Mouse (Mus musculus): ENCODE measurements at regions not wholly inside any gene's neighbourhood (a gene's known extent, or its start where the extent isn't known, plus 50 kb on each side); places are given as distances from the start of the nearest gene placed in this dataset.

GRCm38 (mm10) chr19:23044510-23045464, 96.2 kb upstream of the Klf9 start:
- H3K27ac ChIP-seq (ENCODE audit: insufficient read depth, low read length) = no peak overlapping the region
- H3K4me1 ChIP-seq (ENCODE audit: control insufficient read depth, insufficient read depth, low read length) = no peaks in the 10 kb centered on the region
- no peak overlapping the region for H3K4me3 ChIP-seq (ENCODE audit: insufficient read depth, low read length)
- TF ChIP-seq CTCF (IDR thresholded peaks at IDR 0.05; ENCODE audit: borderline replicate concordance, insufficient read depth, low read length) (no peak), POLR2A (IDR thresholded peaks at IDR 0.05; ENCODE audit: low read depth, low read length) (no peak)

DNA sequence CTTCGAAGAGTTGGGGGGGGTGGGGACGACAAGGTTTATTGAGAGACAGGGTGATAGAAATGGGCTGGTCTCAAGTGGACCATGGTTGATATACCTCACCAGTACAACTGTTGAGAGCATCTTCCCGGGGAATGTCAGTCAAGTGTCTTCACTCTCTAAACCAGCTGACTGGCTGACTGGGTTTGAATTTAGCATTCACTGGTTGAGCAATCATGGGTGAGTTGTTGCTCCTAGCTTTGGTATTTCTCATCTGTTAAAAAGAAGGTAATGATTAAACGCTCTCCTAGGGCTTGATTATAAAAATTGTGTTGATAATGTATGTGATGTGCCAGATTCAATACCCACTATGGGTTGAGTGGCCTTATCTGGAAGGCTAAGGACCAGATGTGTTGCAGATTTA, 89.6 kb upstream of the Klf9 start:
- Histone ChIP-seq H3K4me3 (ENCODE audit: insufficient read depth, low read length) (no peak overlapping the region), H3K27ac (ENCODE audit: insufficient read depth, low read length) (no peak overlapping the region), H3K4me1 (ENCODE audit: control insufficient read depth, insufficient read depth, low read length) (no peaks in the 10 kb centered on the region)
- TF ChIP-seq POLR2A (IDR thresholded peaks at IDR 0.05; ENCODE audit: low read depth, low read length) (no peak), CTCF (IDR thresholded peaks at IDR 0.05; ENCODE audit: borderline replicate concordance, insufficient read depth, low read length) (no peak)

DNA sequence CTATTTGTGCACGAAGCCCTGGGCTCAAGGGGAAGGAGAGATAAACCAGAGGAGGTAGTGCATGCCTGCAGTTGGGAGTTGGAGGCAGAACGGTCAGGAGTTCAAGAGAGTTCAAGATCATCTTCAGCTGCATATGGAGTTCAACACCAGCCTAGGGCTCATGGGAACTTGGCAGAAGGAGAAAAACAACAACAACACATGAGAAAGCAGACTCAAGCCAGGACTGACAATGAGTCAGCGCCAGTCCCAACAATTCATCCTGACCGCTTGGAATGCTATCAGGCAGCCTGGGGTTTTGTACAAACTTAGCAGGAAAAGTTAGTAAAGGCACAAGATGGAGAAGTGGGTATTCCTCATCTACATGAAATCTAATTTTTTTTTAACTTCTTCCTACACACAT, 86.6 kb upstream of the Klf9 start:
- no peak overlapping the region for H3K27ac ChIP-seq (ENCODE audit: insufficient read depth, low read length)
- TF ChIP-seq CTCF (IDR thresholded peaks at IDR 0.05; ENCODE audit: borderline replicate concordance, insufficient read depth, low read length) (no peak), POLR2A (IDR thresholded peaks at IDR 0.05; ENCODE audit: low read depth, low read length) (no peak)
- no peaks in the 10 kb centered on the region for H3K4me1 ChIP-seq (ENCODE audit: control insufficient read depth, insufficient read depth, low read length)
- H3K4me3 ChIP-seq (ENCODE audit: insufficient read depth, low read length) = no peak overlapping the region

DNA sequence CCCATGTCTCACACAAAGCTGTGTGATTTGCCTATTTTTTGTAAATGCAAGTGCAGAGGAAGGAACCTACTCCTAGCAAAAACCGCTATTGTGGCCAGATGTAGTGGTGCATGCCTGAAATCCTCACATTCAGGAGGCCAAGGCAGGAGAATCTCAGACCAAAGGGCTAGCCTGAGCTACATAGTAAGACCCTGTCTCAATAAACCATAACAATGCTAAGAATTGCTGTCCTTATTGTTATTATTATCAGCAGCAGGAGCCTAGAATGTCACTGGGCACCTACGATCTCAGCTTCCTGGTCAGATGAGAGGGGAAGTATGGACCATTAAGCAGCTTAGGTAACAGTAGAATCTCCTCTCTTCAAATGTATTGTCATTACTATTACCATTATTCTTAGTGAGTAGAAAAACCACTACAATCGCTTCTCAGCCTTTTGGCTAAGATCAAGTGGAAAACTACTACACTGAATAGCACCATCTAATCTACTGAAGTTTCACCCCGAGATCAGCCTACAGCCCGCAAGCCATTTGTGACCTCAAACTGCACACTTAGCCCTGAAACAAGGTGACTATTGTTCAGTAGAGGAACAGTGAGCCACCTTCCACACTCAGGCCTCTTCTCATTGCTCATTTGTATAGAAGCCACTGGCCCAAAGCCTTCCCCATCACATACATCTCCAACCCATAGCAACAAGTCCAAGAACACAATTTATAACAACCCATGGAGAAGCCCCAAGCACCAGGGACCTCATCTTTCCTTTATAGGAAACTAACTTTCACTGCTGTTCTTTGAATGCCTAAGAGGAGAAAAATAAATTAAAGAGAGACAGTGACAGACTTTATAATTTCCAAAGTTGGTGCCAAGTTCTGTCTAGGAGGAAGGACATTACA, 84.9 kb upstream of the Klf9 start:
- no peaks in the 10 kb centered on the region for H3K4me1 ChIP-seq (ENCODE audit: control insufficient read depth, insufficient read depth, low read length)
- H3K27ac ChIP-seq (ENCODE audit: insufficient read depth, low read length) = no peak overlapping the region
- TF ChIP-seq CTCF (IDR thresholded peaks at IDR 0.05; ENCODE audit: borderline replicate concordance, insufficient read depth, low read length) (no peak), POLR2A (IDR thresholded peaks at IDR 0.05; ENCODE audit: low read depth, low read length) (no peak)
- H3K4me3 ChIP-seq (ENCODE audit: insufficient read depth, low read length) = no peak overlapping the region

DNA sequence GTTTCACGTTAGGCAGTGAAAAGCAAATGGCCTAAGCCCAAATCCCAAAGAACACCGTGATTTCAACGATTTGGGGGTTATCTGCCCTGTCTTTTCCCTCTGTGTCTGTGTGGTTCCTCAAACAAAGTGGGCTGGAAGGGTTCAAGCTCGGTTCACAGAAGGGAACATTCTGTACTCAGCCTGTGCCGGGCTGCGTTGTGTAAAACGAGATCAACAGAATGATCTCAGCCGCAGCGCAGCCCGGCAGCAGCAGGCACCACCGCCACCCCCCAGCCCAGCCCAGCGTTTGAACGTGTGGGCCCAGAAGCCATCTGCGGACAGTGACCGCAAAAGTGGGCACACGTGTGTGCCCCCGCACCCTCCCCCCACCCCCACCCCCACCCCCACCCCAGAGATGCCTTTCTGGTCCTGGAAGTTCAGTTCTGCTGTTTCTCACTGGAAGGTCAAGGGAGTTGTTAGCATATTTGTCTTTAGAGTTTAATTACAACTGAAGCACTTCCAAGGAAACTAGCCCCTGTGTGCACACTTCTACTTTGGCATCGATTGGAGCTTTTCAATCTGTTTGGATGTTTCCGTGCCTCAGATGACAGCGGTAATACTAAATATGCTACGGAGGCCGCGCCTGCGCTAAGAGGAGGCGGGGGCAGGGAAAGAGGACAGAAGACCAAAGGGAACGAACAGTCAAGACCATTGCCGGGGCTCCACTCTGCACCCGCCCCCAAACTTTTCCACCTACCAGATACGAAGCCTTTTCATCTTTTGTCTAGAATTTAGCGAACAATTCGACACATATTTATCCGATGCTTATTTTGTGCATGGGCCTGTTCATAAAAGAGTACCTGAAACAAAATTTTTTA, 83.9 kb upstream of the Klf9 start:
- H3K4me3 ChIP-seq (ENCODE audit: insufficient read depth, low read length) = no peak overlapping the region
- H3K27ac ChIP-seq (ENCODE audit: insufficient read depth, low read length) = 0 out of 2 replicates have a peak overlapping the region, but pooled peaks have one; percentile 4

DNA sequence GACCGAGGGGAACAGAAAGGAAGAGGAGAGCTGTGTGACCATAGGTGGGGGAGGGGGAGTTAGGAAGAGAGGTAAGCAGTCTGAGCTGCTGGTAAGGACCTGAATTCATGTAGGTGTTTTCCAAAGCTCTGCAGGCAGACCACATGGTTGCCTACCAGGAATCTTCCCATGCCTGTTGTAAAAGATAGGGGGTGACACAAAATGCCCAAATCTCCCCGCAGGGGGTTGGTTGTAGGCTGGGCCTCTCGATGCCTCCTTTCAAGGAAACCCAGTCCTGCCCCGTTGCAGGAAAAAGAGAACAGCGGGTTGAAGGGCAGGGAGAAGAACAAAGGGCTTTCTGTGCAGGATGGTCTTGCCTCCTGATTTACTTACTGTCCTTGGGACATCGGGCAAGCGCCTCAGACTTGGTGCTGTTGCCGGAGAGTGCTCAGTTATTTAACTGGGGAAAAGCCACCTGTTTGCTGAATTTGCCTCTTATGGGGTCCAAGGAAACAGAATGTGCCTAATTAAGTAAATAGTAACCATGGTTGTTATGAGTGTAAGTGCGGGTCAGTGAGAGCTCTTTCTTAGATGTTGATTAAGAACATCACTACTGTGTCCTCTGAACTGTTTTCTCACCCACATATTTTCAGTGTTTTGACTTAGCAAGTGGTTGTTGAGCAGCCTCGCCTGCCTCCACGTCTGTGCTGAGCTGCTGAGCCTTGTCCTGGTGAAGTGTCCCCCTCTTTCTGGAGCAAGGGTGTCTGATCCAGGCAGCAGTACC, 83.1 kb upstream of the Klf9 start:
- H3K4me1 ChIP-seq (ENCODE audit: control insufficient read depth, insufficient read depth, low read length) = no peaks in the 10 kb centered on the region
- H3K4me3 ChIP-seq (ENCODE audit: insufficient read depth, low read length) = no peak overlapping the region
- no peak overlapping the region for H3K27ac ChIP-seq (ENCODE audit: insufficient read depth, low read length)
- no peak for TF ChIP-seq CTCF (IDR thresholded peaks at IDR 0.05; ENCODE audit: borderline replicate concordance, insufficient read depth, low read length)
- no peak for TF ChIP-seq POLR2A (IDR thresholded peaks at IDR 0.05; ENCODE audit: low read depth, low read length)

More for the DNA sequence above, 83.9 kb upstream of the Klf9 start:
- TF ChIP-seq POLR2A (IDR thresholded peaks at IDR 0.05; ENCODE audit: low read depth, low read length) (peak; percentile 51), CTCF (IDR thresholded peaks at IDR 0.05; ENCODE audit: borderline replicate concordance, insufficient read depth, low read length) (no peak)
- no peaks in the 10 kb centered on the region for H3K4me1 ChIP-seq (ENCODE audit: control insufficient read depth, insufficient read depth, low read length)

DNA sequence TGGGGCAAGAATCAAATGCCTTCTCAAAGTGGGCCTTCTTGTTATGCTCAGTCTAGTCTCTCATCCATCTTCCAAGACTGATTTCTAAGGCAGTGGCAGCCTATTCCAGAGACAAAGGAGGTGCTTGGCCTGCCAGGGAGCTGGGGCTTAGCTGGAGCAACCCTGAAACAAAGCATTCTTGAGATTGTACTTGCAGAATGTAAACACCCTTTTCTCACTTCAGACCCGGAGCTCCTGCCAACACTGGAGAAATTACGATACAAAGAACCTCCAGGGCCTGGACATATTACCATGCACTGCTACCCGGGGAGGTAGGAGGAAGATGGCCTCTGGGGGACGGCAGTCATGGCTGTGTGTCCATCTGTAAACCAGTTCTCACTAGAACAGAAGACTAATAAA, 82.5 kb upstream of the Klf9 start:
- Histone ChIP-seq H3K4me3 (ENCODE audit: insufficient read depth, low read length) (no peak overlapping the region), H3K27ac (ENCODE audit: insufficient read depth, low read length) (no peak overlapping the region), H3K4me1 (ENCODE audit: control insufficient read depth, insufficient read depth, low read length) (no peaks in the 10 kb centered on the region)
- TF ChIP-seq CTCF (IDR thresholded peaks at IDR 0.05; ENCODE audit: borderline replicate concordance, insufficient read depth, low read length) = no peak
- TF ChIP-seq POLR2A (IDR thresholded peaks at IDR 0.05; ENCODE audit: low read depth, low read length) = no peak

DNA sequence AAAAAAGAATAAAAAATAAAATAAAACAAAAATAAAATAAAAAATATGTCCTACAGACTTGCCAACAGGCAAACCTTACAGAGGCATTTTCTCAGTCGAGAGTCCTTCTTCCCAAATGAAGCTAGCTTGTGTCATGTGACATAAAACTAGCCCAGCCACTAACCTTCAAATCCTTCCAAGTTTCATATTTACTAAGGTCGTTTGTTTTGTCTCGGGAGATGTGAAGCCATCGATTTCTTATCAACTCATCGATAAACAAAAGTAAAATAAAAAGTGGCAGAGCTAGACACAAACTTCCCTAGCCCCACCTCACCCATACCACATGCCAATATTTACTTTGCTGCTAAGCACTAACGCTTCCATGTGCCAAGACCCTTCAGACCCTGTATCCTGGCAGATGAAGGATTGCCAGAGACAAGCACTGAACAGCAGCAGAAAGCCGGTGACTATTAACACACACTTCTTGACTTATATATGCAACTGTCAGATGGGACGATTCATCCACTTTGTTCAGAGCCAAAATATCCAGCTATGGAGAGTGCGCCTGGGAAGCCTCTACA, 79.9 kb upstream of the Klf9 start:
- H3K4me1 ChIP-seq (ENCODE audit: control insufficient read depth, insufficient read depth, low read length) = no peaks in the 10 kb centered on the region
- TF ChIP-seq POLR2A (IDR thresholded peaks at IDR 0.05; ENCODE audit: low read depth, low read length) (no peak), CTCF (IDR thresholded peaks at IDR 0.05; ENCODE audit: borderline replicate concordance, insufficient read depth, low read length) (no peak)
- no peak overlapping the region for H3K4me3 ChIP-seq (ENCODE audit: insufficient read depth, low read length)
- no peak overlapping the region for H3K27ac ChIP-seq (ENCODE audit: insufficient read depth, low read length)
